In the genomic region with DNA sequence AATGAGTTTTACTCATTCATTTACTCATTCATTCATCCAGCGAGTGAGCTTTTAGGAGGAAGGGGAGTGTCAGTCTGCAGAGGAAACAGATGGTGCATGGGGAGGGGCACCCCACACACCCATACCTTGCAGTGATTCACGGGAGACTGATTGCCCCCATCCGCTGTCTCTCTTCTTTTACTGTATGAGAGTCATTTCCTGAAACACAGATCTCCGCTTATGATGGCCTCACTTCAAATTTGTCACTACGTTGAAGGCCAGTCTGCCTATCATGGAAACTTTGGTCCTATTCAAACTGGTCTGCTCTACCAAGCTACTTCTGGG, we compare ENCODE assay signal across 11 mouse cellular contexts.
DNase-seq lines count a peak whose midpoint lies in the region; ATAC-seq and TF ChIP-seq lines count a peak whose summit lies in the region.
"Had no signal": no experiment of that assay in that cellular context is flagged by ENCODE, and none has a peak within 500 bp of the region (broad histone marks: within the 10 kb centered on the region; RNA-seq: fewer than 3 reads in every experiment).

No protein-coding gene starts in this region.

- no peak overlapping the region for H3K27ac ChIP-seq in liver, embryonic 13.5 days
- H3K27ac ChIP-seq in liver, embryonic 12.5 days, result no peak overlapping the region
- no peak overlapping the region for H3K27ac ChIP-seq in CH12.LX (ENCODE audit: insufficient read depth, low read depth)
- H3K27ac ChIP-seq in heart, adult 2 months, result no peak overlapping the region
- H3K27ac ChIP-seq: embryonic facial prominence, embryonic 12.5 days; left cerebral cortex, adult 2 months had no signal

- TF ChIP-seq CTCF in CH12.LX (conservative IDR thresholded peaks at IDR 0.05 in 1 of 2, IDR thresholded peaks at IDR 0.05 in 1 of 2; ENCODE audit: low read depth in 2 of 2, low read length in 2 of 2), result no peak
- TF ChIP-seq CTCF in heart, adult 2 months (IDR thresholded peaks at IDR 0.05), result no peak

- H3K36me3 ChIP-seq in liver, embryonic 13.5 days, result no peaks in the 10 kb centered on the region
- no peaks in the 10 kb centered on the region for H3K36me3 ChIP-seq in liver, embryonic 12.5 days
- H3K36me3 ChIP-seq in CH12.LX (replicated peaks in 1 of 2; ENCODE audit: control insufficient read depth in 1 of 2, insufficient read depth in 1 of 2, low read length in 1 of 2), result no peaks in the 10 kb centered on the region
- no peaks in the 10 kb centered on the region for H3K36me3 ChIP-seq in heart, adult 2 months (ENCODE audit: control insufficient read depth, insufficient read depth, low read length)
- H3K36me3 ChIP-seq: embryonic facial prominence, embryonic 12.5 days; G1E; heart, embryonic 12.5 days had no signal

- intact Hi-C loops in heart, adult 2 months (cut with DNase I), result loop anchor here (10.0 kb wide), 1 partner anchor 1064 kb away; no protein-coding TSS in a partner anchor

- DNase-seq in liver, embryonic 13.5 days, result no peak
- no peak for DNase-seq in CH12.LX (ENCODE audit: extremely low read depth)
- peak; percentile 49 to 69 for DNase-seq in thymus, postnatal 10 days (ENCODE audit: low spot score in 2 of 2)
- DNase-seq in heart, adult 8-10 months (ENCODE audit: low spot score), result no peak
- DNase-seq in heart, adult 2 months, result no peak

- no peak for TF ChIP-seq POLR2A in CH12.LX (IDR thresholded peaks at IDR 0.05; ENCODE audit: low read depth, low read length)
- no peak for TF ChIP-seq POLR2A in heart, adult 2 months (IDR thresholded peaks at IDR 0.05; ENCODE audit: insufficient read depth, low read depth, low read length)

- H3K9ac ChIP-seq in liver, embryonic 13.5 days, result no peak overlapping the region
- H3K9ac ChIP-seq in liver, embryonic 12.5 days, result no peak overlapping the region
- no peak overlapping the region for H3K9ac ChIP-seq in CH12.LX (ENCODE audit: insufficient read depth, low read depth)
- no peak overlapping the region for H3K9ac ChIP-seq in heart, adult 2 months (ENCODE audit: low read depth, low read length)
- H3K9ac ChIP-seq: embryonic facial prominence, embryonic 12.5 days; heart, embryonic 12.5 days had no signal

- no peak for TF ChIP-seq EP300 in CH12.LX (IDR thresholded peaks at IDR 0.05; ENCODE audit: low read length)
- no peak for TF ChIP-seq EP300 in heart, adult 2 months (IDR thresholded peaks at IDR 0.05; ENCODE audit: insufficient read depth, low read depth, low read length)

- H3K4me1 ChIP-seq in liver, embryonic 13.5 days (replicated peaks), result peaks cover 7% of the 10 kb centered on the region
- H3K4me1 ChIP-seq in liver, embryonic 12.5 days, result 0 out of 2 replicates have a peak, but pooled peaks cover 5% of the 10 kb centered on the region
- H3K4me1 ChIP-seq in CH12.LX (ENCODE audit: control insufficient read depth in 1 of 2, insufficient read depth in 2 of 2), result peaks cover 0 to 4% of the 10 kb centered on the region in 2 experiments; a peak in 1 of 4 replicates
- H3K4me1 ChIP-seq in heart, adult 2 months (ENCODE audit: control insufficient read depth, insufficient read depth, low read length), result no peaks in the 10 kb centered on the region; the same call in 1 of the 2 replicates
- H3K4me1 ChIP-seq: embryonic facial prominence, embryonic 12.5 days; heart, embryonic 12.5 days had no signal

- WGBS in liver, embryonic 13.5 days (ENCODE audit: insufficient replicate concordance), result 30% methylated on average over 5 of the region's 5 CpGs
- 35% methylated on average over 5 of the region's 5 CpGs for WGBS in liver, embryonic 12.5 days (ENCODE audit: insufficient replicate concordance)
- WGBS in heart, adult 2 months, result 26% methylated on average over 5 of the region's 5 CpGs

- no peak for TF ChIP-seq RAD21 in CH12.LX (IDR thresholded peaks at IDR 0.05; ENCODE audit: low read depth, low read length)

- peak overlapping the region; percentile 59; the same call in 1 of the 2 replicates for H3K4me2 ChIP-seq in liver, embryonic 13.5 days
- no peak overlapping the region for H3K4me2 ChIP-seq in liver, embryonic 12.5 days
- peak overlapping the region; percentile 38; the same call in 1 of the 2 replicates for H3K4me2 ChIP-seq in CH12.LX (ENCODE audit: insufficient read depth, low read depth, poor library complexity, severe bottlenecking)

- dilution Hi-C loops in CH12.LX (cut with MboI; ENCODE audit: extremely low pct_ligation_motif_present, extremely low pct_unique_long_range_greater_than_20kb, low sequenced_read_pairs), result no loop called here

- no peaks in the 10 kb centered on the region for H3K9me3 ChIP-seq in liver, embryonic 13.5 days (replicated peaks)
- H3K9me3 ChIP-seq in liver, embryonic 12.5 days (replicated peaks), result no peaks in the 10 kb centered on the region
- H3K9me3 ChIP-seq in CH12.LX (replicated peaks; ENCODE audit: low read length), result no peaks in the 10 kb centered on the region
- H3K9me3 ChIP-seq: embryonic facial prominence, embryonic 12.5 days; G1E; heart, embryonic 12.5 days had no signal

- no peaks in the 10 kb centered on the region for H3K27me3 ChIP-seq in liver, embryonic 13.5 days
- no peaks in the 10 kb centered on the region for H3K27me3 ChIP-seq in liver, embryonic 12.5 days (replicated peaks)
- no peaks in the 10 kb centered on the region for H3K27me3 ChIP-seq in CH12.LX (replicated peaks)
- no peaks in the 10 kb centered on the region for H3K27me3 ChIP-seq in heart, adult 2 months (ENCODE audit: control insufficient read depth, insufficient read depth, low read length)
- H3K27me3 ChIP-seq: embryonic facial prominence, embryonic 12.5 days had no signal

- in situ Hi-C loops in CH12.LX (cut with MboI; ENCODE audit: low pct_ligation_motif_present, low pct_unique_long_range_greater_than_20kb, low sequenced_read_pairs), result loop anchor here (10.0 to 25.0 kb wide), 2 partner anchors 456 to 687 kb away; no protein-coding TSS in a partner anchor

- ATAC-seq in liver, embryonic 13.5 days (ENCODE audit: low read depth), result no peak
- no peak for ATAC-seq in liver, embryonic 12.5 days
- peak; percentile 42 to 43; a peak in 3 of 4 replicates for ATAC-seq in hematopoietic stem cell, adult 5-6 weeks (replicated peaks in 1 of 2; ENCODE audit: insufficient read depth in 1 of 2, low FRiP score in 2 of 2, low TSS enrichment in 1 of 2, low read depth in 1 of 2, poor library complexity in 2 of 2, severe bottlenecking in 2 of 2)

- H3K4me3 ChIP-seq in liver, embryonic 13.5 days (replicated peaks), result no peak overlapping the region
- H3K4me3 ChIP-seq in liver, embryonic 12.5 days, result no peak overlapping the region
- no peak overlapping the region for H3K4me3 ChIP-seq in CH12.LX (replicated peaks in 1 of 3; ENCODE audit: low read depth in 2 of 3, low read length in 2 of 3, poor library complexity in 1 of 3)
- no peak overlapping the region for H3K4me3 ChIP-seq in heart, adult 2 months
- H3K4me3 ChIP-seq: embryonic facial prominence, embryonic 12.5 days had no signal

- no peaks in the 10 kb centered on the region for H3K79me2 ChIP-seq in CH12.LX (replicated peaks; ENCODE audit: control insufficient read depth, extremely low read depth, insufficient read depth, poor library complexity, severe bottlenecking)
- H3K79me2 ChIP-seq in heart, adult 2 months (replicated peaks; ENCODE audit: control insufficient read depth, insufficient read depth, low read length), result no peaks in the 10 kb centered on the region

TF ChIP-seq in CH12.LX, 34 proteins besides CTCF, POLR2A, EP300 and RAD21:
- TF ChIP-seq SMC3 (IDR thresholded peaks at IDR 0.05; ENCODE audit: low read depth, low read length) (no peak), BHLHE40 (IDR thresholded peaks at IDR 0.05; ENCODE audit: low read depth, low read length) (no peak), USF1 (IDR thresholded peaks at IDR 0.05; ENCODE audit: low read depth, low read length) (no peak), NELFE (IDR thresholded peaks at IDR 0.05; ENCODE audit: low read depth, low read length) (no peak), ELF1 (IDR thresholded peaks at IDR 0.05; ENCODE audit: low read depth, low read length) (no peak), KAT2A (IDR thresholded peaks at IDR 0.05; ENCODE audit: insufficient replicate concordance, low read length) (no peak), ZKSCAN1 (IDR thresholded peaks at IDR 0.05; ENCODE audit: borderline replicate concordance, low read depth, low read length) (no peak), RCOR1 (conservative IDR thresholded peaks at IDR 0.05; ENCODE audit: low read depth, low read length) (no peak), JUND (conservative IDR thresholded peaks at IDR 0.05; ENCODE audit: low read depth, low read length) (no peak)

Comparison
In these comparisons a context has a peak if more than half of its experiments do, and no peak if none do; other contexts are left out.
1. ATAC-seq: peak in hematopoietic stem cell, adult 5-6 weeks (2 of 2); none in liver, embryonic 13.5 days (single experiment) and liver, embryonic 12.5 days (single experiment).
2. DNase-seq: peak in thymus, postnatal 10 days (2 of 2); none in liver, embryonic 13.5 days (single experiment), CH12.LX (single experiment), heart, adult 8-10 months (single experiment) and heart, adult 2 months (0 of 2).